Mouse (Mus musculus): Measurements from ENCODE around the gene Rbp7.

Gene Rbp7

DNA sequence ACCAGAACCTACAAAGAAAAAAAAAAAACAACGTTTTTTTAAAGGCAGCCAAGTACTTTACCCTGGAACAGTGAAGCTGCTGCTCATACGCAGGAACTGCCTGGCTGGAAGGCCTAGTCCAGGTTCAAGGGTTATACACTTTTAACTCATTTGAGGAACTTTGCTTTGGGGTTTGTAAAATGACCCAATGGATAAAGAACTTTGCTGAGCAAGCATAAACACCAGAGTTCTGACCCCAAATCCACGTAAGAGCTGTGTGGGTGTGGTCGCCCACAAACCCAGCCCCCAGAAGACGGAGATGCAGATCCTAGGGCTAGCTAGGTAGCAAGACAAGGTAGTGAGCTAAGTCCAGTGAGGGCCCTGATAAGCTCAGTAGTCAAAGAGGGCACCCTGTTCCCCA is 47.3 kb downstream of the Rbp7 start:
- no peak for DNase-seq (ENCODE audit: low spot score in 2 of 2)

DNA sequence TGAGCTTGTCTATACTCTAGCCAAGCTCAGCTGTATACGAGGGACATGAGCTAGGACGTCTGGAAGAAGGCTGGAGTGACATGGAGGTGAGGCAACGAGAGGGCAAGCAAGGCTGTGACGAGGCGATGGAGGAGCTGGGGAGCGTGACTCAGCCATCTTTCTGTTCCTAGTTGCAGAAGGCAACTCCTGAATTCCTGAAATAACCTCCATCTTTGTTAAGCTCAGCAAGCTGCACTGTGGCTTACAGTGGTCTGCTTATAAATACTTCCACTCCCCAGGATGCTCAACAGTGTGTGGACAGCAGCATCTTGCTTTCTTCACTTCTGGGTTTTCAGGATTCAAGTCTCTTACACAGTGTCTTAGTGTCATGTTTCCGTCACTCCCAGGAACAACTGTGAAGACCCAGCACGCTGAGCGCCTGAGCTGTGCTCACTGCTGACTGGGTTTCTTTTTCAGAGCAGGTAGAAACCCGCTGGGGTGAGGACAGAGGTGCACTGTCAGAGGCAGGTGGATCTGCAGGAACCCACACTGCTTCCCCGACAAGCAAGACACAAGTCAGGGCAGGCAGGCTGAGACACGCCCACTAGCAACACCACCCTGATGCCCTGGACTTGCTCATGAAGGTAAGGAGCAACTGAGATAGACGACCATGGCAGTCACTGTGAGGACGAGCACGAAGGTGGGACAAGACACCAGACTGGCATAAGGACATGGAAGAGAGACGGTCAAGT is 48.9 kb downstream of the Rbp7 start:
- no peak for DNase-seq (ENCODE audit: low spot score in 2 of 2)

- peak; percentile 63 to 71 for DNase-seq (ENCODE audit: low spot score in 2 of 2)
Observed at GRCm38 (mm10) chr4:149404640-149405465, 49.9 kb downstream of the Rbp7 start.

- peak in 1 of 2 experiments; percentile 19 for DNase-seq (ENCODE audit: low spot score in 2 of 2)
Observed at GRCm38 (mm10) chr4:149403037-149403436, 51.7 kb downstream of the Rbp7 start.

DNA sequence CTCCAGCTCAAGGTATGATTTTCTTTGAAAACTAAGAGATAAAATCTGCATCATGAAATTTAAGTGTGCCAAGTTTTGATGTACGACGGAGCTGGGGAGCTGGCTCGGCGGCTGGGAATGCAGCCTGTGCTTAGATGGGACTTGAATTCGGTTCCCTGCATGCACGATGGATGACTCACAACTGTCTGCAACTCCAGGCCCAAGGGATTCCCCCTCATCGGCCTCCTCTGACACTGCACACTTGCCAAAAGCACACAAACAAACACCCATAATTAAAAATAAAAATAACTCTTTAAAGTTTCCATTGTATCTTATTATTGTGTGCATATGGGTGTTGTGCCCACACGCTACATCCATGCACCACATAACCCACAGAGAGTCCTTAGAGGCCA is 53.2 kb downstream of the Rbp7 start:
- peak in 1 of 2 experiments; percentile 29 for DNase-seq (ENCODE audit: low spot score in 2 of 2)

GRCm38 (mm10) chr4:149400878-149401590 is 53.7 kb downstream of the Rbp7 start:
- DNase-seq (ENCODE audit: low spot score in 2 of 2): peak in 1 of 2 experiments; percentile 22

All from right cerebral cortex, postnatal 10 days (tissue).